Mouse (Mus musculus) heart, embryonic 16.5 days (tissue): ENCODE data around the gene Ass1. TPM values are rescaled to one million over a fixed set of nuclear protein-coding genes. Genes with fewer than 3 reads are reported as not detected.
"Not testable (repeated sequence)": the region's sequence is repeated elsewhere in the genome, so short reads cannot be mapped to it uniquely, and the experiment has no call there.

Experiments used
- ATAC-seq: fragments of 200-750 bp; cut with Nextera tagmentation; replicated peaks from 2 replicates; pipeline ENCODE4 v1.8.0; 2017; ENCODE audit warnings: moderate number of reproducible peaks; ENCODE audit not compliant: insufficient read depth, low FRiP score; ENCODE audit errors: extremely low read depth
- H3K27ac ChIP-seq: fragments of 300-500 bp; sonication (generic); 2 replicates; pipeline ENCODE4 v1.5.1; 2014; ENCODE audit warnings: mild to moderate bottlenecking, low read length, control low read depth, moderate library complexity
- H3K27me3 ChIP-seq: fragments of 300-500 bp; sonication (generic); 2 replicates; pipeline ENCODE4 v1.6.1; 2014; ENCODE audit warnings: low read length, mixed read lengths; ENCODE audit not compliant: control insufficient read depth, insufficient read depth
- H3K36me3 ChIP-seq: fragments of 300-500 bp; sonication (generic); 2 replicates; pipeline ENCODE4 v1.6.1; 2014; ENCODE audit not compliant: control insufficient read depth, insufficient read depth
- H3K4me1 ChIP-seq: fragments of 300-500 bp; sonication (generic); 2 replicates; pipeline ENCODE4 v1.6.1; 2014; ENCODE audit warnings: low read length, mixed read lengths; ENCODE audit not compliant: control insufficient read depth, insufficient read depth
- H3K4me2 ChIP-seq: fragments of 300-500 bp; sonication (generic); 2 replicates; pipeline ENCODE4 v1.6.1; 2014; ENCODE audit warnings: low read depth, mild to moderate bottlenecking, control low read depth, low read length
- H3K4me3 ChIP-seq: fragments of 300-500 bp; sonication (generic); 2 replicates; pipeline ENCODE4 v1.5.1; 2014; ENCODE audit warnings: mild to moderate bottlenecking, control low read depth, low read length
- H3K9ac ChIP-seq: fragments of 300-500 bp; sonication (generic); 2 replicates; pipeline ENCODE4 v1.6.1; 2014; ENCODE audit warnings: low read length, control low read depth
- H3K9me3 ChIP-seq: fragments of 300-500 bp; sonication (generic); replicated peaks from 2 replicates; pipeline ENCODE4 v1.6.1; 2016; ENCODE audit warnings: low read length; ENCODE audit not compliant: control insufficient read depth
- WGBS: fragments of 180-500 bp; shearing (Covaris S2); extraction: QIAGEN DNeasy Blood & Tissue Kit; methylation state at CpG from one replicate; pipeline ENCODE4 v1.1.7; 2014; 5-methylcytosine and 5-hydroxymethylcytosine counted together
- polyA plus RNA-seq: library from polyadenylated mRNA; unstranded; fragments of >200 nt; fragmentation: Nextera tagmentation; extraction: Ambion mirVana; gene quantifications from 2 replicates; pipeline ENCODE4 v1.2.1, GENCODE M21; 2015

Ass1 gene
- polyA plus RNA-seq, 1 experiment from 2014 or later, result 11.8 TPM

DNA sequence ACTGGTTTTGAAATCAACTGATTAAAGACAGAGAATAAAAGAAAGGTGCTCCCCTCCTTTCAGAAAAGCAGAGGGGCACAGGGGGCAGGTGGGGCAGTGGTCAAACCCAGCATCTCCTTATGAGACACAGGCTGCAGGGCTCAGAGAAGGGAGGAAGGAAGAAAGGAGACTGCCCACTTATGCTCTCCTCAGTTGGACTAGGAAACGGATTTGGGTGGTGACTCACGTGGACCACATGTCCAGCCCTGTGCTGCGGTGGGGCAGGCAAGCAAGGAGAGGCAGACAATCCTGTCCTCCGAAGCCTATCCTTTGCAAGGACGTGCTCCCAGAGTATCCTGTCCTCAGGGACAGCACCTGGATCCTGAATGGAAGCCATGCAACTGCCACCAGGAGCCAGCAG is 54.6 kb downstream of the Ass1 start:
- H3K9ac ChIP-seq, result no peak overlapping the region
- no peaks in the 10 kb centered on the region for H3K4me1 ChIP-seq
- H3K9me3 ChIP-seq, result no peaks in the 10 kb centered on the region
- H3K4me3 ChIP-seq, result no peak overlapping the region
- no peak for ATAC-seq
- no peak overlapping the region for H3K27ac ChIP-seq
- H3K36me3 ChIP-seq, result no peaks in the 10 kb centered on the region
- 61% methylated on average over 5 of the region's 5 CpGs for WGBS
- no peaks in the 10 kb centered on the region for H3K27me3 ChIP-seq
- no peak overlapping the region for H3K4me2 ChIP-seq

DNA sequence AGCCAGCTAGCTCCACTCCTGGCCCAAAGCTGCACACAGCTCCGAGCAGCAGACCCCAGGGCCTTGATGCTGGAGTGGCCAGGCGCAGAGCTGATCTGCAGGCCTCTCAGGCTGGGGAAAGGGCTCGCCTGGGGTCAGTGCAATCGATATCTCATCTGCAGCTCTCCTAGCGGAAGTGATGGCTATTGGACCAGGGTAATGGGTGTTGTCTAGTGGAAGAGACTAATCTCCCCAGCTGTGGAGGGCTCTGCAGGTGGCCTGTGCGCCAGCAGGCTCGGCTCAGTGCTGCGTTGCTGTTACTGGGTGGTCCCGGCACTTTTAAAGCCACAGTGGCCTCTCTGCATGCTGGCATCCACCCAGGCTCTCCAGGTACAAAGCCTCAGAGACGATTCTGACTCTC is 55.8 kb downstream of the Ass1 start:
- Histone ChIP-seq H3K9ac (no peak overlapping the region), H3K27ac (no peak overlapping the region), H3K27me3 (no peaks in the 10 kb centered on the region), H3K36me3 (no peaks in the 10 kb centered on the region), H3K4me1 (no peaks in the 10 kb centered on the region), H3K4me2 (no peak overlapping the region), H3K9me3 (no peaks in the 10 kb centered on the region), H3K4me3 (no peak overlapping the region)
- ATAC-seq, result no peak
- 41% methylated on average over 10 of the region's 10 CpGs for WGBS

GRCm38 (mm10) chr2:31530201-31530600 is 60.2 kb downstream of the Ass1 start:
- ATAC-seq, result no peak
- Histone ChIP-seq H3K36me3 (no peaks in the 10 kb centered on the region), H3K4me3 (no peak overlapping the region), H3K9ac (no peak overlapping the region), H3K4me1 (no peaks in the 10 kb centered on the region), H3K4me2 (no peak overlapping the region), H3K9me3 (no peaks in the 10 kb centered on the region), H3K27me3 (no peaks in the 10 kb centered on the region), H3K27ac (no peak overlapping the region)
- 60% methylated on average over 5 of the region's 5 CpGs for WGBS

DNA sequence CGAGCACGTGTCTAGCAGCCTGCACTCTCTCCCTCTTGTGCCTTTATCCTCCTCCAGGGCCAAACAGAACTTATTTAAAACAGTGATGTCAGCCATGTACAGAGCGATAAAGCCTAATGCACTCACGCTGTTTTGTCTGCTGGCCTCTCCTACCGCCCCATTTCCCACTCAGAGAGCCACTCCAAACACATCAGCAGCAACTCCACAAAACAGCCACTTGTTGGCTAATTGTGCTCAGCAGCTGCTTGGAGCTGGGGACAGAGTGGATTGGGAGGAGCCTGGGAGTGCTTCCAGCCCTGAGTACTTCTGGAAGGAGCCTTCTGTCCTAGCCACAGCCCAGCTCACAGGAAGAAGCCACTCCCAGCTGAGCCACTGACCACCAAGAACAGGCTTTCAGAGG is 67.0 kb downstream of the Ass1 start:
- H3K27ac ChIP-seq, result peak overlapping the region; percentile 48; the same call in 1 of the 2 replicates
- 0 out of 2 replicates have a peak, but pooled peaks cover 4% of the 10 kb centered on the region for H3K27me3 ChIP-seq
- H3K4me2 ChIP-seq, result peak overlapping the region; percentile 13; the same call in 1 of the 2 replicates
- H3K4me3 ChIP-seq, result no peak overlapping the region
- peak overlapping the region; percentile 29; the same call in 1 of the 2 replicates for H3K9ac ChIP-seq
- 0 out of 2 replicates have a peak, but pooled peaks cover 5% of the 10 kb centered on the region for H3K9me3 ChIP-seq
- 23% methylated on average over 5 of the region's 5 CpGs for WGBS
- H3K4me1 ChIP-seq, result peaks cover 11% of the 10 kb centered on the region
- peak; percentile 86 for ATAC-seq
- no peaks in the 10 kb centered on the region for H3K36me3 ChIP-seq

- 0 out of 2 replicates have a peak, but pooled peaks cover 6% of the 10 kb centered on the region for H3K27me3 ChIP-seq
- H3K4me1 ChIP-seq, result peaks cover 11% of the 10 kb centered on the region
- no peak overlapping the region for H3K27ac ChIP-seq
- no peak overlapping the region for H3K9ac ChIP-seq
- no peaks in the 10 kb centered on the region for H3K36me3 ChIP-seq
- WGBS, result 38% methylated on average over 5 of the region's 5 CpGs
- ATAC-seq, result no peak
- H3K4me3 ChIP-seq, result no peak overlapping the region
- H3K4me2 ChIP-seq, result no peak overlapping the region
- H3K9me3 ChIP-seq, result 0 out of 2 replicates have a peak, but pooled peaks cover 5% of the 10 kb centered on the region
Observed at GRCm38 (mm10) chr2:31538745-31539144, 68.7 kb downstream of the Ass1 start.

DNA sequence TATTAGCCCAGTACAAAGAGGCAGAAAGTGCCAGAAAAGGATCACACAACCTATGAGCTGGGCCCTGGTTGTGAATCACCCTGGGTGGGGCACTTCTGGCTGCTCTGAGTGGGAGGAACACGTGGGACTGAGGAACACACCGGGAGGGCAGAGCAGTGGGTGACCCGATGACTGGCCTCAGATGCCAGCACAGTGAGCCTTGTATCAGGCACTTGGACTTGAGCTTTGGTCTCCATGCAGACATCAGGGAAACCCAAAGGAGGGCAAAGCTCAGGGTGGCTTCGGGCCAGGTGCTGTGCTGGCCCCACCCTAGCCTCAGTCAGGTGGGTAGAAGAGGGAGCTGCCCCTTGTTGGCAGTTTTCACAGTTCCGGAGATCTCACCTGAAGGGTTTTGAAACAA is 71.6 kb downstream of the Ass1 start:
- no peak overlapping the region for H3K9ac ChIP-seq
- 88% methylated on average over 5 of the region's 5 CpGs for WGBS
- no peak for ATAC-seq
- H3K9me3 ChIP-seq, result 0 out of 2 replicates have a peak, but pooled peaks cover 5% of the 10 kb centered on the region
- no peak overlapping the region for H3K4me2 ChIP-seq
- H3K36me3 ChIP-seq, result no peaks in the 10 kb centered on the region
- no peak overlapping the region for H3K27ac ChIP-seq
- H3K27me3 ChIP-seq, result 0 out of 2 replicates have a peak, but pooled peaks cover 6% of the 10 kb centered on the region
- no peak overlapping the region for H3K4me3 ChIP-seq
- H3K4me1 ChIP-seq, result peaks cover 11% of the 10 kb centered on the region

DNA sequence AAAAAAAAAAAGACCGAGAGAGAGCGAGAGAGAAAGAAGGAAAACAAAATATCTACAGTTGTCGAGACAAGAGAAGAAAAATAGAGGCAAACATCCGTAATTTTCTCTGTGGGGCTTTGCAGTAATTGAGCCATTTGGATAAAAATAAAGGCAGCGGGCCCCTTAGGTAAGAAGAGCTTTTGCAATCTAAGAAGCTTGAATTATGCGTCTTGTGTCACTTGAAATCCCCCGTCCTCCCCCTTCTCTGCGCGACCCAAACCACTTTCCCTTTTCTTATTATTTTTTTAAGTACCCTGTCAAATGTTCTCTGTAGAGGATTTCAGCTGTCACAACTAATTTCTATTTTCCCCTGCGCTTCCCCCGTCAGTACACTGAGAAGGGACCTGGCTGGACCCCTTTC is 77.7 kb downstream of the Ass1 start:
- Histone ChIP-seq H3K4me3 (no peak overlapping the region), H3K4me1 (no peaks in the 10 kb centered on the region), H3K27ac (no peak overlapping the region), H3K36me3 (no peaks in the 10 kb centered on the region), H3K27me3 (0 out of 2 replicates have a peak, but pooled peaks cover 2% of the 10 kb centered on the region), H3K4me2 (no peak overlapping the region), H3K9ac (no peak overlapping the region), H3K9me3 (no peaks in the 10 kb centered on the region)
- ATAC-seq, result no peak
- 69% methylated on average over 11 of the region's 11 CpGs for WGBS

GRCm38 (mm10) chr2:31550503-31550902 is 80.5 kb downstream of the Ass1 start:
- H3K27me3 ChIP-seq, result no peaks in the 10 kb centered on the region
- H3K36me3 ChIP-seq, result no peaks in the 10 kb centered on the region
- no peak overlapping the region for H3K27ac ChIP-seq
- no peaks in the 10 kb centered on the region for H3K4me1 ChIP-seq
- no peak for ATAC-seq
- WGBS, result 69% methylated on average over 3 of the region's 3 CpGs
- no peak overlapping the region for H3K4me2 ChIP-seq
- H3K4me3 ChIP-seq, result no peak overlapping the region
- 0 out of 2 replicates have a peak, but pooled peaks cover 4% of the 10 kb centered on the region for H3K9me3 ChIP-seq
- H3K9ac ChIP-seq, result no peak overlapping the region

GRCm38 (mm10) chr2:31551351-31551750 is 81.3 kb downstream of the Ass1 start:
- not testable (repeated sequence) for H3K9me3 ChIP-seq, H3K4me3 ChIP-seq
- 80% methylated on average over 2 of the region's 3 CpGs for WGBS

More at GRCm38 (mm10) chr2:31551351-31551750, 81.3 kb downstream of the Ass1 start:
- not testable (repeated sequence) for H3K36me3 ChIP-seq, ATAC-seq, H3K9ac ChIP-seq, H3K27me3 ChIP-seq, H3K4me1 ChIP-seq, H3K4me2 ChIP-seq, H3K27ac ChIP-seq
